Mouse (Mus musculus) CD4-positive, CD25-positive, alpha-beta regulatory T cell, adult 9 weeks (primary cell): ENCODE data around the gene Pnpla7. TPM values are rescaled to one million over a fixed set of nuclear protein-coding genes. Genes with fewer than 3 reads are reported as not detected.

Source experiments
- polyA plus RNA-seq: library from polyadenylated mRNA; unstranded; fragments of 100-300 nt; shearing (Covaris generic); gene quantifications from one replicate; pipeline ENCODE4 v1.2.1, GENCODE M21; 2017

Pnpla7 gene
- 110 TPM for polyA plus RNA-seq

DNA sequence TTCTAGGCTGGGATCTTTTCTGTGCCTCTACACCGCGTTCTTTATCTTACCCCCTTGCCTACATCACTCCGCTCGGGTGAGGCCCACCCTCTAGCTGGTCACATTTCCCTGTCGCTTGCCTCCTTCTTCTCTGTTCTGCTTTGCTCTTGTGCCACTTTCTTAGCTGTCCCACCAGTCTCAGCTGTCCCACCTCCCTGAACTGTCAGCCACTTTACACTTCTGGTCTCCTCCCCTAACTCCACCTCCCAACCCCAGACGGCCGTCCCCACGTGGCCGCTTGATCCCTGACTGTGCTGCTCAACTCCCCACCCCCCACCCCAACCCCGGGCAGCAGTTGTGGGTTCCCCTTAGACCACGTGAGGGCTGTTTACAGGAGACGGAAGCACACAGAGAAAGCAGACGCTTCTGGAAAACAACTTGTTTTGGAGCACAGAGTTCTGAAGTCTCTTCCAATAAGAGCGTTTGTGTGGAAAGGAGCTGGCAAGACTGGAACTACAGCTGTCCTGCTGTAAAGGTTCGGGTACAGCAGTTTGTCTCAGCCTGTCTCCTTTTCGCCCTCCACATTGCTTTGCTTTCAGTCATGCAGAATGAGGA lies at the start of gene Pnpla7:
TSS of gene Pnpla7 (plus strand) at position 330 of the 594 bp plus-strand sequence.

GRCm38 (mm10) chr2:24935057-24935796 lies 40.6 kb upstream of the Pnpla7 start, which contains the start of gene Arrdc1:
TSS of gene Arrdc1 (minus strand) at chr2:24935252.

GRCm38 (mm10) chr2:24949421-24950188 lies 26.2 kb upstream of the Pnpla7 start, which contains the start of gene Zmynd19:
TSS of gene Zmynd19 (plus strand) at chr2:24949792.

GRCm38 (mm10) chr2:24962304-24963000 lies 13.4 kb upstream of the Pnpla7 start, which contains the start of gene Dph7:
TSS of gene Dph7 (plus strand) at chr2:24962400.

DNA sequence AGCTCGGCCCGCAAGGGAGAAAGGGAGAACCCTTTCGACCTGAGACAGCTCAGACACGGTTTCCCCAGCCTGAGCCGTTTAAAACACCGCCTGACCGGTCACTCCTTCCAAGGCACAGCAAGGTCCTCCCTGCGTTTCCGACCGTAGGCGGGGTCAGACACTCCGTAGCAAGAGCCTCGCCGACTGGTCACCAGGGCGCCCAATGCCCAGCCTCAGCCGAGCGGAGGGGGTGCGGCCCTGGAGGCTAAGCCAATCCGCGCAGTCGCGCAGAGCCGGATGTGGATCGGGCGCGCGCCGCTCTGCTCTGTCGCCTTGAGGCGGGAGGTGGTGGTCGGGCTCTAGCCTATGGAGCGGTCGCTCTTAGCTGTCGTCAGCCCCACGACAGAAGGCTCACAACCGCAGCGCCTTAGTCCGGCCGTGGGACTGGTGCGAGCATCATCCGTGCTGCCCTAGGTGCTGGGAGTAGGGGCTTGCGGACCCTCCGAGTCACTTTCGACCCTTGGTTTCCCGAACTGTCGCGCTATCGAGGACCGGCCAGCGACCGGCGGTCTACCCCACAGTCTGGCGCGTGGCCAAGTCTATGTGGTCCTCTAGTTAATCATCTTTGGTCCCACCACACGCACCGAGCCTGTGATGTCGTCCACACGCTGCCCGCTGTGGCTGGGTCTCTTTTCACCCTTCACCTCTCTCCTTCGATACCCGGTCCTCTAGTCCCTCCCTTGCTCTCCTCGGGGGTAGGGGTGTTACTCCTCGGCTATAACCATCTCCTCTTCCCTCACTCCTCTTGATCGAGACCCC lies 728 bp upstream of the Pnpla7 start, which contains the start of gene Mrpl41:
TSS of gene Mrpl41 (minus strand) at position 193 of the 798 bp plus-strand sequence.

GRCm38 (mm10) chr2:25054221-25055067 lies 78.6 kb downstream of the Pnpla7 start, which contains the start of gene Nsmf:
TSS of gene Nsmf (plus strand) at chr2:25054355.

GRCm38 (mm10) chr2:25080076-25080475 lies 104.2 kb downstream of the Pnpla7 start, which contains the start of gene Entpd8:
TSS of gene Entpd8 (plus strand) at chr2:25080304.

GRCm38 (mm10) chr2:25095109-25095850 lies 119.4 kb downstream of the Pnpla7 start, which contains the start of gene Noxa1:
TSS of gene Noxa1 (minus strand) at chr2:25095149.

Other genes with a start within 250 kb of the Pnpla7 start
- not detected for gene Cacna1b, start 212.9 kb upstream of the Pnpla7 start, polyA plus RNA-seq
- gene Ehmt1, start 56.4 kb upstream of the Pnpla7 start, polyA plus RNA-seq, result 55.3 TPM
- gene Arrdc1, start 40.8 kb upstream of the Pnpla7 start, polyA plus RNA-seq, result 282 TPM
- 0.81 TPM for gene Zmynd19, start 26.2 kb upstream of the Pnpla7 start, polyA plus RNA-seq
- 37.0 TPM for gene Dph7, start 13.6 kb upstream of the Pnpla7 start, polyA plus RNA-seq
- gene Mrpl41, start 935 bp upstream of the Pnpla7 start, polyA plus RNA-seq, result 118 TPM
- 18.3 TPM for gene Nsmf, start 78.3 kb downstream of the Pnpla7 start, polyA plus RNA-seq
- gene Entpd8, start 104.3 kb downstream of the Pnpla7 start, polyA plus RNA-seq, result 0.93 TPM
- 12.8 TPM for gene Noxa1, start 119.1 kb downstream of the Pnpla7 start, polyA plus RNA-seq
- gene Nrarp, start 204.7 kb downstream of the Pnpla7 start, polyA plus RNA-seq, result 0.25 TPM
- 144 TPM for gene Tor4a, start 220.9 kb downstream of the Pnpla7 start, polyA plus RNA-seq
- 136 TPM for gene Nelfb, start 235.5 kb downstream of the Pnpla7 start, polyA plus RNA-seq
- gene Stpg3, start 238.6 kb downstream of the Pnpla7 start, polyA plus RNA-seq, result not detected
- not detected for gene Fam166a, start 242.7 kb downstream of the Pnpla7 start, polyA plus RNA-seq
- 255 TPM for gene Tubb4b, start 248.7 kb downstream of the Pnpla7 start, polyA plus RNA-seq